Mouse (Mus musculus): ENCODE measurements around the gene Slc4a10. TPM values are rescaled to one million over a fixed set of nuclear protein-coding genes. Genes with fewer than 3 reads are reported as not detected.

The Slc4a10 gene
- 0.06 and 0.11 TPM in 2 replicates for polyA plus RNA-seq (2015; fragmentation: Nextera tagmentation; extraction: Ambion mirVana)

DNA sequence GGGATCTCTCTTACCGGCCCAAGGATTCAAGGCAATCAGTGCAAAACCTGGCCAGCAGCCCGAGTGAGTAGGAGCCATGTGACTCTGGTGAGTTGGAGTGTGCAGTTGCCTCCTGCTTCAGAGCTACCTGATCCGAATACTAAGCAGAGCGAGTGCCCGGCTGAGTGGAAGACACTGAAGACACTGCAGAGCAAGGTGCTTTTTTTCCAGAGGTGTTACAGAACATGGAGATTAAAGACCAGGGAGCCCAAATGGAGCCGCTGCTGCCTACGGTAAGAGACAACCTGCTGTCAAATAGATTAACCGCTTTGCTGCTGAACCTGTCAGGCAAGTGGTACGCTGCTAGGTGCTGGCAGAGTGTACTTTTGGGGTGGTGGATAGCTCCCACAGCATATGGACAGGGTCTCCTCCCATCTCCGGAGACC, at the start of gene Slc4a10:
Gene Slc4a10 (plus strand): TSS at position 42 of the 425 bp plus-strand sequence.

Other genes starting within 250 kb of the Slc4a10 start
- gene Tbr1, start 243.5 kb upstream of the Slc4a10 start, polyA plus RNA-seq (2015; fragmentation: Nextera tagmentation; extraction: Ambion mirVana) = 0.05 TPM in 1 of 2 replicates, not detected in the other

Measured in urinary bladder, postnatal 0 days (tissue).